ENCODE assay signal across 10 mouse cellular contexts in the genomic region with DNA sequence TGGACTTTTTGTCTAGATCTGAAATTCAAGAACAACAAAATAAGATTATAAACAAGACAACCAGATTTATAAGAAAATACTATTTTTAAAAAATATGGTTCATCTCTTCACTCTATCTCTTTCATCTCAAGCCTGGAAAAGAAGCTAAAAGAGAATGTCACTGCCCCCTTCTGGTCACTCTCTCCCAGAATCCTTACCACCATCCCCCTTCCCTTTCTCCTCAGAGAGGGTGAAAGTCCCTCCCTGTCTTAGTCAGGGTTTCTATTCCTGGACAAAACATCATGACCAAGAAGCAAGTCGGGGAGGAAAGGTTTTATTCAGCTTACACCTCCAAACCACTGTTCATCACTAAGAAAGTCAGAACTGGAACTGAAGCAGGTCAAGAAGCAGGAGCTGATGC.
A peak's percentile ranks its signal among the peaks of the same experiment; 100 is the strongest.
DNase-seq lines count a peak whose midpoint lies in the region; ATAC-seq lines count a peak whose summit lies in the region.
"Had no signal": no experiment of that assay in that cellular context is flagged by ENCODE, and none has a peak within 500 bp of the region (broad histone marks: within the 10 kb centered on the region; RNA-seq: fewer than 3 reads in every experiment).

No protein-coding gene starts in this region.

- no peak for ATAC-seq in kidney, embryonic 16.5 days (ENCODE audit: low FRiP score, low TSS enrichment)
- ATAC-seq: forebrain, embryonic 15.5 days had no signal

- no peaks in the 10 kb centered on the region for H3K27me3 ChIP-seq in kidney, embryonic 16.5 days (ENCODE audit: insufficient read depth, low read length)
- H3K27me3 ChIP-seq: forebrain, embryonic 15.5 days had no signal

- H3K9ac ChIP-seq in kidney, embryonic 16.5 days (replicated peaks; ENCODE audit: low read length) = no peak overlapping the region
- H3K9ac ChIP-seq: forebrain, embryonic 15.5 days had no signal

- H3K4me3 ChIP-seq in kidney, embryonic 16.5 days (ENCODE audit: low read length) = no peak overlapping the region
- H3K4me3 ChIP-seq: forebrain, embryonic 15.5 days had no signal

- H3K4me2 ChIP-seq in kidney, embryonic 16.5 days (replicated peaks; ENCODE audit: low read depth, low read length) = no peak overlapping the region
- H3K4me2 ChIP-seq: forebrain, embryonic 15.5 days had no signal

- 52% methylated on average over 1 of the region's 1 CpGs for WGBS in kidney, embryonic 16.5 days

- H3K36me3 ChIP-seq in kidney, embryonic 16.5 days (ENCODE audit: insufficient read depth, low read length) = no peaks in the 10 kb centered on the region
- H3K36me3 ChIP-seq: forebrain, embryonic 15.5 days had no signal

- no peak overlapping the region for H3K27ac ChIP-seq in kidney, embryonic 16.5 days (ENCODE audit: low read length)
- H3K27ac ChIP-seq: forebrain, embryonic 15.5 days had no signal

- DNase-seq in adrenal gland, postnatal 14 days = peak; percentile 30
- DNase-seq in adrenal gland, adult 8-10 months = no peak
- DNase-seq in kidney, postnatal 10 days = peak; percentile 23
- DNase-seq in 3134 (ENCODE audit: extremely low read depth, insufficient read length, low spot score) = peak; percentile 11
- peak; percentile 7 for DNase-seq in embryo, embryonic 11.5 days (ENCODE audit: low read depth, low spot score)
- DNase-seq in yolk sac, embryonic 10.5 days (ENCODE audit: low spot score) = no peak
- no peak for DNase-seq in spleen, adult 12 weeks (ENCODE audit: low spot score)
- DNase-seq: thymus, adult 2 months had no signal

- H3K9me3 ChIP-seq in kidney, embryonic 16.5 days (ENCODE audit: low read length) = peaks cover 6% of the 10 kb centered on the region; the same call in 1 of the 2 replicates
- H3K9me3 ChIP-seq: forebrain, embryonic 15.5 days had no signal

- H3K4me1 ChIP-seq in kidney, embryonic 16.5 days (ENCODE audit: insufficient read depth, low read length) = no peaks in the 10 kb centered on the region
- H3K4me1 ChIP-seq: forebrain, embryonic 15.5 days had no signal

Comparison
In these comparisons a context has a peak if more than half of its experiments do, and no peak if none do; other contexts are left out.
1. DNase-seq: peak in adrenal gland, postnatal 14 days (single experiment), kidney, postnatal 10 days (single experiment), 3134 (single experiment) and embryo, embryonic 11.5 days (single experiment); none in adrenal gland, adult 8-10 months (single experiment), yolk sac, embryonic 10.5 days (single experiment) and spleen, adult 12 weeks (single experiment).